Mouse (Mus musculus): ENCODE measurements around the gene 9130409I23Rik.
A peak's percentile ranks its signal among the peaks of the same experiment; 100 is the strongest.

9130409I23Rik gene

DNA sequence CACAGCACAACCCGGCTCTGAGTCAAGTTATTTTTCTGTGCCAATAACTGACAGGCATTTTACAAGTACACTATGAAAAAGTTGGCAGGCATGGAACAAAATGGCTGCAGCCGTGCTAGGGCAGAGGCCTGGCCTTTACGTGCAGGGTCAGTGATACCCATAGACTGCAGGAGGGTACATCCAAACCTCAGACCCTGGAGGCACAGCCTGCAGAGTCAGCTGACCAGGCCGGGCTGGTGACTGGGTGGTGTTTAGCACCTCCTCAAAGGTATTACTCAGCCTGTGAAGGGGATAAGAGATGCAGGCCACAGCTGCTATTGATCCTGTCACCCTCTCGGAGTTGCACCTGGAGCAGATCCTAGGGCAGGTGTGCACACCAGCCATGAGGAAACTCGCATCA is at the start of gene 9130409I23Rik:
TSS of gene 9130409I23Rik (plus strand) at position 301 of the 400 bp plus-strand sequence.
- DNase-seq (ENCODE audit: low spot score in 2 of 2), result no peak

DNA sequence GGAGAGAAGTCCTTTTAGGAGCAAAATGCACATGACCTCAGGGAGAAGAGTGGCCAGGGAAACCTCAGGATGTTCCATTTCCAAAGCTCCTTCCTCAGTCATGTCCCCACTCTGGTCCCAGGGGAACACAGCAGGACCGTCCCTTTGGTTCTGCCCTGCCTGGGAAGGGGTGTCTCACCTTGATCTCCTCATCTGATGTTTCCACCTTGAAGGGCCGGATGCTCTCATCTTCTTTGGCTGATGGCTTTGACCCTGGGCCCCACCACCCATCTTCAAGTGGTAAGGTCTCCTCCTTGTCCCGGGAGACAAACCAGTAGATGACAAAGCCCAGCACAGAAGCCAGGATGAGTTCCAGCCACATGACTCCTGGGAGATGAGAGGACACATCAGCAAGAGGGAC is 49.4 kb upstream of the 9130409I23Rik start:
- no peak for DNase-seq (ENCODE audit: low spot score in 2 of 2)

DNA sequence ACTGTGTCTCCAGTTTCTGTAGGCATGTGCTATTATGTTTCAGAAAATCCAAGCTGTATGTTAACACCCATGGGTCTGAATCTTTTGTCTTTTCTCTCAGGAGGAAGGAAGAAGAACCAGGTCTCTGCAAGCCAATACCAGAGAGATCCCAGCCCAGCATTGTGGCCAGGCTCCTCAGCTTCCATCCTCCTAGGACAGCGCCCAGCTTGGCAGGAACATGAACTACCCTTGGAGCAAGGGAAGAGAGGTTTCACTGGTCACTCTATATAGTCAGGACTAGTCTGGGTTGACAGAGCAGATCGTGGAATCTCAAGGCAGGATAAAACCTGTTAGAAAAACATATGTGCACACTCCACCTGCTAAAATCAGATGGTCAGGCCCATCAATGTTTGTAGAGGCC is 47.2 kb upstream of the 9130409I23Rik start:
- no peak for DNase-seq (ENCODE audit: low spot score in 2 of 2)

- no peak for DNase-seq (ENCODE audit: low spot score in 2 of 2)
Observed at GRCm38 (mm10) chr1:181005331-181005730, 45.7 kb upstream of the 9130409I23Rik start.

GRCm38 (mm10) chr1:181007831-181008230 is 43.2 kb upstream of the 9130409I23Rik start:
- DNase-seq (ENCODE audit: low spot score in 2 of 2), result no peak

DNA sequence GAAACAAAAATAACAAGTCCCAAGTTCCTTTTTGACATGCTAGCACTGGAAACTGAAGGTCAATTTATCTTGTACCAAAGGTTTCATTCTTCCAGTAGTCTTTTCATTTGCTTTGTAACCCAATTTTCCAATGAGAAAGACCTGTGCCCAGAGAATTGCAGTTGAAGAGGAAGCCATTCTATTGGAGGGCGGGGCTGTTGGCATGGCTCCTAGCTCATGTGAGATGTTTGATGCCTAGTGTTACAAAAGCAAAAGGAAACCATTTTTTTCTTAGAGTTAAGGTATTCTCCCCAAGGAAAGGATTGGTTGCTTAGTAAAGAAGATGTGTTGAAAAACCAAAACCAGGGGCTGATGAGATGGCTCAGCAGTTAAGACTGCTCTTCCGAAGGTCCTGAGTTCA is 42.8 kb upstream of the 9130409I23Rik start:
- DNase-seq (ENCODE audit: low spot score in 2 of 2), result no peak

GRCm38 (mm10) chr1:181009011-181009590 is 41.9 kb upstream of the 9130409I23Rik start:
- DNase-seq (ENCODE audit: low spot score in 2 of 2), result no peak

- peak in 1 of 2 experiments; percentile 45 for DNase-seq (ENCODE audit: low spot score in 2 of 2)
Observed at GRCm38 (mm10) chr1:181009754-181010153, 41.3 kb upstream of the 9130409I23Rik start.

- DNase-seq (ENCODE audit: low spot score in 2 of 2), result peak in 1 of 2 experiments; percentile 53
Observed at GRCm38 (mm10) chr1:181010171-181010932, 40.7 kb upstream of the 9130409I23Rik start.

DNA sequence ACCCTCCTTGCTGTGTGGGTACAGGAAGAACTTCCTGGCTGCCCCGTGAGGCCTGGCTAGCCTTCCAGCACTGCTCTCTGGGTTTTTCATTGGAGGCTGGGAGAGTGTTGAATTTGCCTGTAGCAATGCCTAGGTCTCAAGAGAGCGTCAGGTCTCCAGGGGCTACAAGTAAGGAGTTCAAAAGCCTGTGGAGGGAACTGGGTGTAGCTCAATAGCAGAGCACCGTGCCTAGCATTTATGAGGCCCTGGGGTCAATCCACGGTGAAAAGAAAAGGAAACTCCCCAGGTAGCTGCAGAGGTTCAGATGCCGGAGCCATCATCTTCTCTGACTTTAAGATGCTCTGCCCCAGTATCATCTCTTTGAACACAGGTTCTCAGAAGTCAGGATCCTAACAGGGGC is 39.4 kb upstream of the 9130409I23Rik start:
- DNase-seq (ENCODE audit: low spot score in 2 of 2), result no peak

GRCm38 (mm10) chr1:181012416-181012815 is 38.6 kb upstream of the 9130409I23Rik start:
- DNase-seq (ENCODE audit: low spot score in 2 of 2), result peak in 1 of 2 experiments; percentile 48

DNA sequence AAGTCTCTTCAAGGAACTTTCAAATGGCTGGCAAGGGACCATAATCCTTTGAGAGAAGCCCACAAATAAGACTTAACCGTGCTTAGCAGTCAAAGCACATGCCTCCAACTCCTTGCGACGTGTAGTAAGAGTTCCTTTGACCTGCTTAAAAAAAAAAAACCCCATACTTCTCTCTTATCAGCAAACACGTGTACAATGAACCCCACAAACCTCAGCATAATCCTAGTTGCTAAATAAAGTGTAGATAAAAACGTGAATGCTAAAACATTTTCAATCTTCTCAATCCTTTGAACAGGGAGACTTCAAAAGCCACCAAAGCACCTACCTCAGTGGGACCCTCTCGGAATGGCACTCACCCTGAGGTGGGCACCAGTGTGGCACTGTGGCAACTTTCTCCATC is 37.6 kb upstream of the 9130409I23Rik start:
- DNase-seq (ENCODE audit: low spot score in 2 of 2), result no peak

GRCm38 (mm10) chr1:181014731-181015500 is 36.1 kb upstream of the 9130409I23Rik start:
- peak in 1 of 2 experiments; percentile 58 for DNase-seq (ENCODE audit: low spot score in 2 of 2)

- peak in 1 of 2 experiments; percentile 56 for DNase-seq (ENCODE audit: low spot score in 2 of 2)
Observed at GRCm38 (mm10) chr1:181015558-181015957, 35.5 kb upstream of the 9130409I23Rik start.

DNA sequence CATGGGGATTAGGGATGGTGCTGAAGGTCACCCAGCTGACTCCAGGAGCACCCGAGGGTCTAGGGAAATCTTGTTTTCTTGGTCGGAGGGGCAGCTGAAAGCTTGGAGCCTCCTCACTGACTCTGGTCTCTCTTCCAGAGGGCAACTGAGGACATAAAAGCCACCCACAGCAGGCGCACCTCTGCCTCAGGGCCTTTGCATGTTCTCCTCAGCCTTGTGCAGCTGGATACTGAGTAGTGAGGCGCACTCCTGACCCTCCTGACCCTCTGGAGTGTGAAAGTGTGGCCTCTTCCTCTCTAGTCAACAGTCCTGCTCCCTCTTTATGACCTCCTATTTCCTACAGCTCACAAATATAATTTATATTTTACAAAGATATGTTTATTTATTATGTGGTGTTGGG is 35.0 kb upstream of the 9130409I23Rik start:
- DNase-seq (ENCODE audit: low spot score in 2 of 2), result peak in 1 of 2 experiments; percentile 56

GRCm38 (mm10) chr1:181016532-181017131 is 34.4 kb upstream of the 9130409I23Rik start:
- DNase-seq (ENCODE audit: low spot score in 2 of 2), result peak; percentile 45 to 65

GRCm38 (mm10) chr1:181017212-181017711 is 33.8 kb upstream of the 9130409I23Rik start:
- DNase-seq (ENCODE audit: low spot score in 2 of 2), result peak; percentile 79 to 91

DNA sequence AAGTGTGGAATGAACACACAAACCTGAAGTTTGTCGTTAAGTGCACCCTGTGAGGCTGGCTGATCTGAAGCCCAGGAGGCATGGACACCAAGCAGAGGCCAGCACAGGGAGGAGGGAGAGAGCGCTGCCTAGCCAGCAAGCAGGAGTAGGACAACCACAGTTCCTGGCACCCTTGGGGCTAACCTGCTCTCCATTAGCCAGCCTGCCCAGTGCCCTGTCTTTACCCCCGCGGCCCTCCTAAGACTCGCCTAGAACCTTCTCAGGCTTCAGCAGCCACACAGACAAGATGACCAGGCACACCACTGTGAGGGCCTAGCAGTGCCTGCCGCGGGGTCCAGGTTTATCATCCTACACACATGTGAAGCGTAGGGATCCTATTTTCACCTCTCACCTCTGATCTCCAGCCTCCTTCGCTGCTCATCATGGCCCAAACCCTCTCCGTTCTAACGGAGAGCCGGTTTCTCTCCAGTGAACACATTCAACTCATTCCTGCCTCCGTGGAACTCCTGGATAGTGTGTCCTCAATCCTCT is 33.1 kb upstream of the 9130409I23Rik start:
- peak in 1 of 2 experiments; percentile 53 for DNase-seq (ENCODE audit: low spot score in 2 of 2)

- no peak for DNase-seq (ENCODE audit: low spot score in 2 of 2)
Observed at GRCm38 (mm10) chr1:181020756-181021487, 30.1 kb upstream of the 9130409I23Rik start, which contains the start of gene Ephx1. Gene Ephx1 (minus strand): TSS chr1:181020904.

GRCm38 (mm10) chr1:181021488-181021865 is 29.6 kb upstream of the 9130409I23Rik start:
- DNase-seq (ENCODE audit: low spot score in 2 of 2), result no peak

GRCm38 (mm10) chr1:181022265-181022664 is 28.8 kb upstream of the 9130409I23Rik start:
- DNase-seq (ENCODE audit: low spot score in 2 of 2), result peak; percentile 75 to 84

Data from spleen, postnatal 4 days (tissue).